Mouse (Mus musculus): Measurements from ENCODE around the gene Foxn3.

GRCm38 (mm10) chr12:99540201-99540600, 23.2 kb downstream of the Foxn3 start:
- TF ChIP-seq CTCF (IDR thresholded peaks at IDR 0.05; ENCODE audit: borderline replicate concordance, insufficient read depth, low read depth, low read length) (no peak), POLR2A (IDR thresholded peaks at IDR 0.05; ENCODE audit: borderline replicate concordance, insufficient read depth, low read length) (no peak)

Data from cerebellum, adult 2 months (tissue).